Mouse (Mus musculus) left cerebral cortex, adult 9 months (tissue): ENCODE data around the gene Extl1.

Experiments
- DNase-seq, 2 experiments: peaks; one replicate each; pipeline ENCODE4 v3.0.0; 2022; ENCODE audit warnings: low spot score in 2 of 2

Gene Extl1

DNA sequence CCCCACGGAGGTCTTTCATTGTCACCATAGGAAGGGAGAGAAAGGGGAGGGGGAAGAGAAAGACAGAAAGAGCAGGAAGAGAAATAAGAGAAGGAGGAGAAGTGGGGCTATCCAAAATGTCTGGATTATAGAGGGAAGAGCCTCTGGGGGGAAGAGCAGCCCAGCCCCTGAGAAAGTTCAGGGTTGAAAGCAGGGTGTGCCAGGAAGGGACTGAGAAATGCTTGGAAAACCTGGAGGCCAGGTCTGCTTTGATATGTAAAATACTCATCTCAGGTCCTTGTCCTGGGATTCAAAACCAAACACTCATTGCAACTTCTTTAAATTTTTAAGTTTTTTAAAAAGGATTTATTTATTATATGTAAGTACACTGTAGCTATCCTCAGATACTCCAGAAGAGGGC, 8.0 kb upstream of the Extl1 start:
- DNase-seq: no peak

DNA sequence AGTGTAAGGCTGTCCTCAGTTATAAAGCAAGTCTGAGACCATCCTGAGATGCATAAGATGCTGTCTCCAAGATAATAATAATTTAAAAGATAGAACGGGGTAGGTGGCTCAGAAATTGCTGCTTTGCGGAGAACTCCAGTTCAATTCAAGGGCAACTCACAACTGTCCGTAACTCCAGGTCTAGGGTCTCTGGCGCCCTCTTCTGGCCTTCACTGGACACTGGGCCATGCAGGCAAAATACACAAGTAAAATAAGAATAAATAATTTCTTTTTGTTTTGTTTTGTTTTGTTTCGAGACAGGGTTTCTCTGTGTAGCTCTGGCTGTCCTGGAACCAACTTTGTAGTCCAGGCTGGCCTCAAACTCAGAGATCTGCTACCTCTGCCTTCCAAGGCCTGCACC, 4.7 kb upstream of the Extl1 start:
- DNase-seq: peak in 1 of 2 experiments; percentile 69

DNA sequence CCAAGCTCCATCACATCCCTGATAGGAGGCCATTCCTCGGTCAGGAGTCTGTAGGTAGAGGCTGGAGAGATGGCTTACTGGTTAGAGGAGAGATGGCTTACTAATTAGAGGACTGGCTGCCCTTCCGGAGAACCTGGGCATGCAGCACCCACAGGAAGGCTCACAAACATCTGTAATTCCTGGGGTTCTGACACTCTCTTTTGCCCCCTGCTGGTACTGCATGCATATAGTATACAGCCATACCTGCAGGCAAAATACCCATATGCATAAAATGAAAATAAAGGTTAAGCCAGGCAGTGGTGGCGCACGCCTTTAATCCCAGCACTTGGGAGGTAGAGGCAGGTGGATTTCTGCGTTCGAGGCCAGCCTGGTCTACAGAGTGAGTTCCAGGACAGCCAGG, 3.6 kb upstream of the Extl1 start:
- no peak for DNase-seq

DNA sequence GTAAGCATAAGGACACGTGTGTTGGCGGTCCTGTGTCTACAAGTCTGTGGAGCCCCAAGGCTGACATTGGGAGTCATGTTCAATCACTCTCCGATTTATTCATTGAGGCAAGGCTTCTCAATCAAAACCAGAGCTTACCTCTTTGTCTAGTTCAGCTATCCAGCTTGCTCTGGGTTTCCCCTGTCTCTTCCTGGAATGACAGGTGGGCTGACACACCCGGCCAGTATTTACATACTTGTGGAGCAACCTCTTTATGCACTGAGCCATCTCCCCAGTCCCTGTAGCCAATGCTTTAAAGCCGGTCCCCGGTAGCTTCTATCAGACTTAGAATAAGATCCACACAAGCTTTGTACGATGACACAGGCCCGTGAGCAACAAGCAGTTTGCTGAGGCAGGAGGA, 4.1 kb downstream of the Extl1 start:
- no peak for DNase-seq

DNA sequence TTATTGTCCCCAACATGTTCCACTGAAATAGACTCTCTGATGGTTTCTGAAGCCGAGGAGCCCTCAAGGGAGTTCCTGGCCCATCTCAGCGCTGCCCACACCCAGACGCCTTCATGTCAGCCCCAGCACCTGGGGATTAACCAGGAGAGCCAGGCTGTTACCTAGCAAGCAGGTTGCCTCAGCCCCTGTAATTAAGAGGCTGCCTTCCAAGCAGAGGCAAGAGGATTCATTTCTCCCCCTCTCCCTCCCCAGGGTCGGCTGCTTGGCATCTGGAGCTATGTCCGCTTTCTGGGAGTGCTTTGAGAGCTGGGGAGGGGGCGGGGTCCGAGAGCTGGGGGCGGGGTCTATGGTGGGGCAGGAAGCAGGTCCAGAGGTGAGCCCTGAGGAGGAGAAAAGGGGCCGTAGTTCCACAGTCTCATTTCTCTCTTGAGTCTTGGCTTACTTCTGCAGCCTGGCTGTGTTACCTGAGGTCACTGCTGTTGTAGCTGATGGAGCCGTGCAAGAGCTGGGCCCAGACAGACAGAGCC, 5.5 kb downstream of the Extl1 start:
- no peak for DNase-seq

DNA sequence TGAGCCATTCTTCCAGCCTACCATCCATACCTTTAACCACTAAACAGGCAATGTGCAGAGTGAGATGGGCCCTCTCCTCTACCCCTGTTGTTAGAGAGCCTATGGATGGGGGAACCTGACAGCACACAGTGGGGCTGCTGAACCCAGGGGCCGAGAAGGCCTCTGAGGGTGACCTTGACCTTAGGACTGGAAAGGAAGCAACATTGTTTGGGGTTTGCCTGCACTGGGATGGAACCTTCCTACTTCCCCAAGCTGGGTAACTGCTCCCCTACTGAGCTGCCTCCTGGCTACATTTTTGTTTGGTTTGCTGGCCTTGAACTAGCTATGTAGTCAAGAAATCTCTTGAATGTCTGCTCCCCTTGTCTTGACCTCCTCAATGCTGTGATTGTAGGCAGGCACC, 9.3 kb downstream of the Extl1 start:
- no peak for DNase-seq

DNA sequence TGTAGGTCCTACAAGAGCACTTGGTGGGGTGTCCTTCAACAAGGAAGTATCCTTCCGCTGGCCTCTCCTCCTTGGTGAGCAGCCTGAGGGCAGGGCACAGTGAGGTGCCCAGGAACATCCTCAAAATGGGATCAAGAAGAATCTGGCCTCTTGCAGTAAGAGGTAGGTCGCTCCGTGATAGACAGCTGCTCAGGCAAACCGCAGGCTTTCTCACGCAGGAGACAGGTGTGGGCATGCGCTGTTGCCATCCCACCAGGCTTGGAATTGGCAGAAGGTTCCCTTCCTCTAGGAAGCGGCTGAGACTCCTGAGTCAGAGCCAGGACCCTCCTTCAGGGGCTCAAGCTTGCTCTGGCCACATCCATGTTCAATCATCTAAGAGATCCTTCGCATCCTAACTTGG, 10.4 kb downstream of the Extl1 start:
- DNase-seq: no peak

DNA sequence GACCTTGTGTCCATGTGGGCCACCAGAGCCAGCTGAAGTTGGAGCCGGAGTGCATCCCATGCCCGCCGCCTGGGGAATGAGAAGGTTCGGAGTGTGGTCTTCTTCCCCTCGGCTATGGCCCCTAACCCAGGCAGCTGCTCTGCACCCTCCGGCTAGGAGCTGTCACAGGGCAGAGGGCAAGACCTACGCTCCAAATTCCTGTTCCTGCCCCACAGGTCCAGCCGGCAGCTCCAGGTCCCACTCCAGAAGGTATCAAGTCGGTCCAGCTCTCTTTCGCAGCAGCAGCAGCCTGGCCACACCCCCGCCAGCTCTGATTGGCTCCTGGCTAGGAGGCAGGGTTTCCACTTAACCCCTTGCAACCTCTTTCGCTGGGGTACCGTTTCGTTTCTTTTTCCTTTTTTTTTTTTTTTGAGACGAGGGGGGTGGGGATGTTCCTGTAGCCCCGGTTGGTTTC, 11.3 kb downstream of the Extl1 start:
- DNase-seq: peak in 1 of 2 experiments; percentile 86

DNA sequence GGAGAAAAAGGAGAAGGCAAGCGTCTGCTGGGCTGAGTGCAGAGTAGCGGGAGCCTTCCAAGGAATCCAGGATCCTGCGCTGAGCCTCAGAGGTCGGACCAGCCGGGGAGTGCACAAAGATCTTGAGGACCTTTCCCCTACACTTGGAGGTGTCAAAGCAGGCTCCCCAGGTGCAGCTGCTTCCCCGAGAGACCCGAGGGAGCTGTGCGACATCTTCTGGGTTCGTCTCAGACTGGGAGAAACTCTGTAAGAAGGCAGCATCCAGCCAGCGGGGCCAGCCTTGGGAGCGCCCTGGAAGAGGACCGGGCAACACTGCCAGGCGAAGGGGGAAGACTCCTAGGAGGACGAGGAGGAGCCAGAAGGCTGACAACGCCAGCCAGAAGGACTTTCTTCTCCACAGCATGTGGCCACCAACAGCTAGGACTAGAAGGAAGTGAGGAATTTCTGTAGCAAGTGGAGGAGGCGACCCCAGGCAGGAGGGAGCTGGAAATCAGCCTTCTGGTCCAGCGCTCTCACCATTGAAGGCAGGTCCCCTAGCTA, 12.3 kb downstream of the Extl1 start:
- no peak for DNase-seq

DNA sequence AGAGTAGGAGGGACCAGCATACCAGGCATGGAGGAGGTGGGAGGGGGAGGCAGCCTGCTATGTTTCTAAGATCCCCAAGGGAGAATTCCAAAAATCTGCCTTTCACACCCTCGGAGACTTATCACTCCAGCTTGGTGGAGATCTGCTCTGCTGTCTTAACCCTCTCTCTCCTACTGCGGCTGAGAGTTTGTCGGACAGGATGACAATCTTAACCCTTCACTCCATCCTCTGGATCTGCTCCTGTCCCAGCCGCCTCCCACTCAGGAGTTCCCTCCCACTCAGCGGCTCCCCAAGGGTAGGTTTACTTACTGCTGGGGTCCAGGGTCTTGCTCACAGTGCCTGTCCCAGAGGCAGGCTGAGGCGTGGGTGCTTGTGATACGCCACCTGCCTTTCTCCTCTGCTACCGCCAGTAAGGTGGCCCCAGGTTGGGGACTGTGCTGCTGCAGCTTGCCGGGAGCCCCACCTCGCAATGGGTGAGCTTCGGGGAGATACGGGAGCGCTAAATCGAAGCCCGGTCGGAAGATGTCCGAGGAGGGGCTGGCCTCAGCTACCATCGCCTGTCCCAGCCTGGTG, 12.9 kb downstream of the Extl1 start:
- peak; percentile 73 to 87 for DNase-seq

DNA sequence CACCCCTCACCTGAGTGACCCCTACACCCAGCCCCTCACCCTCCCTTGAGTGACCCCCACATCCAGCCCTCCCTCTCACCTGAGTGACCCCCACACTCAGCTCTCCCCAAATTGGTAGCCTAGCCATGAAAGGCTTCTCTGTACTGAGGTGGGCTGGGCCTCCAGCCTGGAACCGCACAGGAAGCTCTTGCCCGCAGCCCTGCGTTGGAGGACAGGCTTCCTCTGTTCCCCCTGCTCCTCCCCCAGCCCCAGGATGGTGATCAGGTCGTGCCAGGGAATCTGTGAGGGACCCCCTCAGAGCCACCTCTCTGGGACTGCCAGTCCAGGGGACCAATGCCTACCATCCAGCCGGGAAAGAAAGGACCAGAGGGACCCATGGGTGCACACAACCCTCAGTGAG, 18.4 kb downstream of the Extl1 start:
- no peak for DNase-seq

DNA sequence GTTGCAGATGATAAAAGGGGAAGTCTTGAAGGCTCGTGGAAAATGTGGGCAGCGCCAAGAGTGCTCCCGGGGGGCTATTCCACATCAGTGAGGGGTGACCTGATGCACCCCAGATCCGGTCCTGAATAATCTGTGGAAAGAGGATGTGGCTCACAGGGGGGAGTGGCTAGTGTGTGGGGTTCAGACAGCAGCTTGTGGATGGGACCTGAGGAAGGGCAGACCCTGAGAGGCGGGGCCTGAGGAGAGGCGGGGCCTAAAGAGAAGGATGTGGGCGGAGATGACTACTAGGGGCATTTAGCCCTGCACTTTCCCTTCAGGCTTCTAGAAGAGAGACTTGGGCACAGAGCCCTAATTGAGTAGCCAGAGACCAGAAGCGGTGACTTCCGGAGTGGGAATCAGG, 21.1 kb downstream of the Extl1 start:
- no peak for DNase-seq

DNA sequence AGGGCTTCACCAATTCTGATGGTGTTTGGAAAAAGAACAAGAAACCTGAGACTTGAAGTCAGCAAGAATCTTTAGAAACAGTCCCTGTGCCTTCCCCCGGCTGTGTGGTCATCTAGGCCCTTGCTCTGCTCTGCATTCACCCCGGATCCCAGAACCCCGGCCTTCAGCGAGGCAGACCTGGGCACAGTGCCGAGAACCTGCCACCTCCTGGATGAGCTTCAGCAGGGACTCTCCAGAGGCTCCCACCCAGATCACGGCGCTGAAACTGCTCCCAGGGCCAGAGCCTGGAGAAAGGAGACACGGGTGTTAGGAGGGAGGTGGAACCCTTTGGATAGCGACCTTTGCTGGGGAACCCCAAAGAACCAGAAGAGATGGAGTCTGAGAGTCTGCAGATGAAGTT, 21.5 kb downstream of the Extl1 start:
- DNase-seq: no peak

DNA sequence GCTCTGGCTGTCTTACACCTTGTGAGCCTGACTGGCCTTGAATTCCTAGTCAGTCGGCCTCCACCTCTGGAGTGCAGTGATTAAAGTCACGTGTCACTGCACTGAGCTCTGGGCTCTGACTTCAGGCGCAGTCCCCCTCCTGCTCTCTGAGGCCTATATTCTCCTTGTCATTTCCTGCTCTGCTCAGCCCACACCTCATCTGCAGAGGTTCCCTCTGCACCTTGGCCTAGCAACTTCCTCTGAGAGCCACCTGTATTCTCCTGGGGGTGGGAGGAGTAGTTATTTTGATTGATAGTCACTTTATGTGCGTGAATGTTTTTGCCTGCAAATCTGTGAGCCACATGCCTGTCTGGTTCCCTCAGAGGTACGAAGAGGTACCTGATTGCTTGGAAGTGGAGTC, 22.4 kb downstream of the Extl1 start:
- DNase-seq: no peak

DNA sequence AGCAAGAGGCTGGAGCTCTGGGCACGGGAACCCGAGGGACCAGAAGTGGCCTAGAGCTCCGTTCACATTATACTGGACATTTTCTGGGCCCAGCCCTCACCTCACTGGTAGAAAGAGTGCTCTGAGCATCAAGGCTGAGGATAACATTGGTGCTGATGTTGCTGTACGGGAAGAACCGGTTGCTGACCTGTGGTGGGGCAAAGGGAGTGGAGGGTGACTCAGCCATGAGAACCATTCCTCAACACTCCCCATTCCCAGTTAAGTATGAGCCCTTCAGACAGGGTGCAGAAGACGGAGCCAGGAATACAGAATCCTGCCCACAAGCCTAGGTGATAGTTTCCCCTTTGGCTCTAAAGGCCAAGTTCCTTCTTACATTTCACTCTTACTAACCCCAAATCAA, 24.0 kb downstream of the Extl1 start:
- DNase-seq: no peak

DNA sequence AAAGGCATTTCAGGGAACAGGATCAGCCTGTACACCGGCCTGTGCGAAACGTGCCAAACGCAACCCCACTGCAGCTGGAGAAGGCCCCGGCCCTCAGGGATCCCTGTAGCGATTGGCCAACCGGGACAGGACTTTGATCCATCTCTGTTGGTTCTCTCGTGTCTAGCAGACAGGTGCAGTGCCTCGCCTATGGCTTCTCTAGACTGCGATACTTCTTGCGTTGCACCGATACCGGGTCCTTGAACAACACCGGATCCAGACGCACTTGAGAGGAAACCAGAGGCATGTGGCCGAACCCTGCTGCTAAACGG, 26.2 kb downstream of the Extl1 start:
- no peak for DNase-seq

DNA sequence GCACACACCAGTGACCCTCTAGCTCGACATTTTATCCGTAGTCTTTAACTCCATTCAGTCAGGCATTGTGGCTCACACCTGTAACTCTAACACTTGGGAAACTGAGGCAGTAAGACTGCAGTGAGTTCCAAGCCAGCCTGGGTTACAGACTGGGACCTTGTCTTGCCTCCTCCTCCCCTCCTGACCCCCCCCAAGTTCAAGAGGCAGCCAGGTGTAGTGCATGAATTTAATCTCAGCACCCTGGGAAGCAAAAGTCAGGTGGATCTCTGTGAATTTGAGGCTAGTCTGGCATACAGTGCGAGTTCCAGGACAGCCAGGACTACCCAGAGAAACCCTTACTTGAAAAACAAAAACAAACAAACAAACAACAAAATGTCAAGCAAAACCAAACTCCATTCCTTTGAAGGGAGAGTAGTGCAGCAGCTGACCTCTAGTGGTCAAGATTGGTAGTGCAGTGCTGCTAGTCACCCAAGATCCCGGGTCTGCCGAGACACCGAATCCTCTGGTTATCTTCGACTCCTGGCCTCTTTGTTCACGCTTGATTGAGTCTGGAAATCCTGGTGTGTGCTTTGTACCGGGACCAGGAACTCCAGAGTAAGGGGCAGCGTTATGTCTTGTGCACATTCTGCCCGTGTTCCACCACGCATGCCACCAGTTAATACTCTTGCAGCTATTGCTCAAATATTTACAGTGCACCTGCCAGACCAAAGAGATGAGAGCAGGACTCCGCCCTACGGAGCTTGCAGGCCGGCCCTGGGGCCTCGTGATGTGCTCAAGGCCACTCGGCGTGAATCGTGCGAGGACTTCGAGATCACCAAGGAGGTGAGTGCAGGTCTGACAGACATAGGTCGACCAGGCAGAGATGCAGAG, 26.8 kb downstream of the Extl1 start:
- peak in 1 of 2 experiments; percentile 82 for DNase-seq

DNA sequence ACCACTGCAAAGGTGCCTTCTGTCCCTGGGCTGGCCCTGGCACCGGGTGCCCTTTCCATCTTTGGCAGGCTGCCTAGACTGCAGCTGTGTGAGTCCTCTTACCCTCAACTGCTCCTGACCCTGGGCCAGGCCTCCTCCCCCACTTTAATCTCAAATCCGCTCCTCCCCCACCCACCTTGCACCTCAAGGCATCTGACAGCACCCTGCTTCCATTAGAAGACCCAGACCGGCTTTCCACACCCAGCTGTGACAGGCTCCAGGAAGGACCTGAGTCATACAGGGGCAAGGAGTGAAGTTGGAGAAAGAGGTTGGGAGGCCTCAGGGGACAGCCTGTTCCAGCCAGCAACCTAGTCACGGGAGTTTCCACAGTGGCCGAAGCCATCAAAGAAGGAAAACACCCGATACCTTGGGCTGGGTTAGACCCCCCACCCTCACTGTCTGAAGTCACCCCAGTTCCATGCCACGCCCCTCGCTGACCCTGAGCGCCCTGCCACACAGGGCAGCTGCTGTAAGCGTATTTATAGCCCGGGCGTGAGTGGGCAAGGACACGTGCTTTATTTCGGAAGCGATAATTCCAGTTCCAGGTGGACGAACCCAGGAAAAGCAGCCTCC, 27.7 kb downstream of the Extl1 start:
- no peak for DNase-seq

DNA sequence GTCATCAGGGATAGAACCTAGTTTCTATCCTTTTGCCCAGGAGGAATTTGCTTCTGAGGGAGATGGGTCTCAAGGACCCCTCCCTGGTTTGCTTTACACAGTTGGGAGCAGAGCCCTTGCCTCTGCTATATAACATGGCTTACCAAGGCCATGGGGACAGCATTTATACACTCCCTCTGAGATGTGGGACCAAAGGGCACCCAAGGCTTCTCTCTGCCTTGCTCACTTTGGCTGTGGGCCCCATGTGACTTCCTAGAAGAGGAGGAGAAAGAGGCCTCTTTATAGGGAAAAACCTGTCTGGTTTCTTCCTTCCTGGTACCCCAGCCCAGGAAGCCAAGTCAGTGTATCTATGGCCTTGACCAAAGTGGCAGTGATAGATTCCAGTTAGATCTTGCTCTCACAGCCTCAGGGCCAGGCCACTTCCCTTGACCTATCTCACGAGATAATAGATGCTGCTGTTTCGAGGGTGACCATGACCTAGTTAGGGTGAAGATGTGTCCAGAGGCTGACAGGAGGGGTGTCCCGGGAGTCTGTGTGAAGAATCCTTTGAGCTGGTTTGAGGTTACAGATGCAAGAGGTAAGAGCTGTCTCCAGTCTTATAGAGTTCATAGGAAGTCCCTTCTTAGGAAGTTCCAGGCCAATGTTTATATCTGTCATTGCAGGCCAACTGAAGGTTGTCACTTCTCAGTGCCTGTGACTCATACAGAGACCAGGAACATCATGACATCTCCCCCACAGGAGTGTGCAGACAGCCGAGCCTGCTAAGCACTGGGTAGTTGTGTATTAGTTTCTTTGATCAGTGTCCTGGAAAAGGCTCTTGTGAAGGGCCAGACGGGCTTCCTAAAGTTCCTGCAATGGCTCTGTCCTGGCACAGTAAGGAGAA, 29.9 kb downstream of the Extl1 start:
- no peak for DNase-seq

DNA sequence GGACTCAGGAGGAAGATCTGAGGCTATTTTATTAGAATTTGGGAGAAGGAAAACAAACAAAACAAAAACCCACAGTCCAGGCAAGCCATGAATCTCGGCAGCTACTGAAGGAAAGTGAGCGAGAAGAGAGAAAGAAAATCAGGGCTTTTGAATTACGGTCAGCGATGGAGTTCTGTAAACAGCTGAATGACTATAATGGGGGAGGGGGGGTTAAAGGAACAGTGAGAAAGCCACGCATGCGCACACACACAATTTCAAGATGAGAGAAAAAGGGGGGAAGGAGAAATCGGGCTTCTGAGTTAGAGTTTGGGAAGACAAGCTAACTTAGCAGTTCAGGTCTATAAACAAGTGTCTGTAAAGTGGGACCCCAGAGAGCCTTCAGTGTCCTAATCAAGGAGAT, 30.7 kb downstream of the Extl1 start:
- DNase-seq: no peak

DNA sequence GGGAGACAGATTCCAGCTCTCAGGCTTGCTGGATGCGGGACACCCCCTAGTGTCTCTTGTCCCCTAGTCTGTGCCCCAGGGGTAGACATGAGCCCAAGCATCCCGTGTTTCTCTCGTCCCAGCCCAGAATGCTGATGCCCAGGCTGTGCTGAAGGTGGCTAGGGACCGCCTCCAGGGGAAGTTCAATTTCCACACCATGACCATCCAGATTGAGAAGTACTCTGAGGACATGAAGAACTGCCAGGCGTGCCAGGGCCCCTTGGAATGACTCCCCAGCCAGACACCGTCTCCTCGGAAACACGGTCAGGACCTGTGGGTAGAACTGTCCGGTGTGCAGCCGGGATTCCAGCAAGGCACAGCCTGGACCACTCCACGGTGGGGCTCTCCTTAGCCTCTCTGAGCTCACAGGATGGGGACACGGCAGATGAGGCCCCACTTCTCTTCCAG, 31.4 kb downstream of the Extl1 start:
- no peak for DNase-seq
